Mouse (Mus musculus) liver, embryonic 11.5 days (tissue): ENCODE data around the gene Mt1. TPM values are rescaled to one million over a fixed set of nuclear protein-coding genes. Genes with fewer than 3 reads are reported as not detected.
A peak's percentile ranks its signal among the peaks of the same experiment; 100 is the strongest.
"Not testable (repeated sequence)": the region's sequence is repeated elsewhere in the genome, so short reads cannot be mapped to it uniquely, and the experiment has no call there.

Source experiments
- ATAC-seq: fragments of 200-750 bp; cut with Nextera tagmentation; replicated peaks from 2 replicates; pipeline ENCODE4 v1.8.0; 2017; ENCODE audit warnings: moderate number of reproducible peaks, mild to moderate bottlenecking, moderate TSS enrichment, moderate library complexity; ENCODE audit not compliant: low FRiP score
- DNase-seq: peaks from one replicate; pipeline ENCODE4 v3.0.0-alpha.2; 2017; ENCODE audit warnings: low spot score
- H3K27ac ChIP-seq: fragments of 300-500 bp; sonication (generic); 2 replicates; pipeline ENCODE4 v1.5.1; 2014; ENCODE audit warnings: mild to moderate bottlenecking, low read depth, low read length, control low read depth
- H3K27me3 ChIP-seq: fragments of 300-500 bp; sonication (generic); replicated peaks from 2 replicates; pipeline ENCODE4 v1.6.1; 2014; ENCODE audit warnings: low read length, mixed read lengths; ENCODE audit not compliant: control insufficient read depth, insufficient read depth
- H3K36me3 ChIP-seq: fragments of 300-500 bp; sonication (generic); 2 replicates; pipeline ENCODE4 v1.6.1; 2014; ENCODE audit warnings: mild to moderate bottlenecking, low read length, moderate library complexity, mixed read lengths; ENCODE audit not compliant: control insufficient read depth, insufficient read depth
- H3K4me1 ChIP-seq: fragments of 300-500 bp; sonication (generic); replicated peaks from 2 replicates; pipeline ENCODE4 v1.6.1; 2014; ENCODE audit warnings: low read length, mixed read lengths; ENCODE audit not compliant: control insufficient read depth, insufficient read depth
- H3K4me2 ChIP-seq: fragments of 300-500 bp; sonication (generic); 2 replicates; pipeline ENCODE4 v1.6.1; 2014; ENCODE audit warnings: mild to moderate bottlenecking, control low read depth, moderate library complexity
- H3K4me3 ChIP-seq: fragments of 300-500 bp; sonication (generic); 2 replicates; pipeline ENCODE4 v1.5.1; 2014; ENCODE audit warnings: low read depth, low read length, control low read depth
- H3K9ac ChIP-seq: fragments of 300-500 bp; sonication (generic); 2 replicates; pipeline ENCODE4 v1.6.1; 2014; ENCODE audit warnings: low read depth, low read length, control low read depth
- H3K9me3 ChIP-seq: fragments of 300-500 bp; sonication (generic); 2 replicates; pipeline ENCODE4 v1.6.1; 2016; ENCODE audit warnings: low read length, inconsistent platforms, mixed read lengths; ENCODE audit not compliant: control insufficient read depth
- WGBS: fragments of 180-500 bp; shearing (Covaris S2); extraction: QIAGEN DNeasy Blood & Tissue Kit; methylation state at CpG from one replicate; pipeline ENCODE4 v1.1.7; 2014; 5-methylcytosine and 5-hydroxymethylcytosine counted together
- polyA plus RNA-seq: library from polyadenylated mRNA; unstranded; fragments of >200 nt; fragmentation: Nextera tagmentation; extraction: Ambion mirVana; gene quantifications from 2 replicates; pipeline ENCODE4 v1.2.1, GENCODE M21; 2014

Mt1 gene
- polyA plus RNA-seq: 2,440 and 2,461 TPM in 2 replicates

DNA sequence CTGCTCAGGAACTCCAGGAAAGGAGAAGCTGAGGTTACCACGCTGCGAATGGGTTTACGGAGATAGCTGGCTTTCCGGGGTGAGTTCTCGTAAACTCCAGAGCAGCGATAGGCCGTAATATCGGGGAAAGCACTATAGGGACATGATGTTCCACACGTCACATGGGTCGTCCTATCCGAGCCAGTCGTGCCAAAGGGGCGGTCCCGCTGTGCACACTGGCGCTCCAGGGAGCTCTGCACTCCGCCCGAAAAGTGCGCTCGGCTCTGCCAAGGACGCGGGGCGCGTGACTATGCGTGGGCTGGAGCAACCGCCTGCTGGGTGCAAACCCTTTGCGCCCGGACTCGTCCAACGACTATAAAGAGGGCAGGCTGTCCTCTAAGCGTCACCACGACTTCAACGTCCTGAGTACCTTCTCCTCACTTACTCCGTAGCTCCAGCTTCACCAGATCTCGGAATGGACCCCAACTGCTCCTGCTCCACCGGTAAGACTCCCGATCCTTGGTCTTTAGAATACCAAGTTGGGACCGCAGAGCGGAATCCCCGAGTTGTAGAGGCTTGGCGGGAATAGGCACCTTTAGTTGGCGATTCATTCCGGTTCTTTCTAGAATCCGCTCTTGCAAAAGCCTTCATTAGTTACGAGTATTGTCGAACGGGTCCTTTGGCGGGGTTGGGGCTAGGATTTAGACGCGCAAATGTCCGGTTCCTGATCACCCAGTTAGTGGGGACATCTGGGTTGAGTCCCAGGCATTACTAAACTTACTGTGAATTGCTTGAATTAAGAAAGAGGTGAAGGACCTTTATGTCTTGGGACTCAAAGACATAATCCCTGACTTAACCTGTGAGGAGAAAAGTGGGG lies at the start of gene Mt1:
Gene Mt1, plus strand, starts transcription at position 226 of the 856 bp plus-strand sequence.
- peak; percentile 92 for DNase-seq
- Histone ChIP-seq H3K9me3 (no peaks in the 10 kb centered on the region), H3K4me2 (peak within 1 kb of the TSS; percentile 79), H3K4me3 (peak within 1 kb of the TSS; percentile 75), H3K27ac (peak within 1 kb of the TSS; percentile 94), H3K4me1 (peaks cover 26% of the 10 kb centered on the region), H3K9ac (peak within 1 kb of the TSS; percentile 91), H3K27me3 (peaks cover 26% of the 10 kb centered on the region), H3K36me3 (no peaks in the 10 kb centered on the region)
- WGBS: under 1% methylated on average over 50 of the region's 50 CpGs
- peak; percentile 90 for ATAC-seq

DNA sequence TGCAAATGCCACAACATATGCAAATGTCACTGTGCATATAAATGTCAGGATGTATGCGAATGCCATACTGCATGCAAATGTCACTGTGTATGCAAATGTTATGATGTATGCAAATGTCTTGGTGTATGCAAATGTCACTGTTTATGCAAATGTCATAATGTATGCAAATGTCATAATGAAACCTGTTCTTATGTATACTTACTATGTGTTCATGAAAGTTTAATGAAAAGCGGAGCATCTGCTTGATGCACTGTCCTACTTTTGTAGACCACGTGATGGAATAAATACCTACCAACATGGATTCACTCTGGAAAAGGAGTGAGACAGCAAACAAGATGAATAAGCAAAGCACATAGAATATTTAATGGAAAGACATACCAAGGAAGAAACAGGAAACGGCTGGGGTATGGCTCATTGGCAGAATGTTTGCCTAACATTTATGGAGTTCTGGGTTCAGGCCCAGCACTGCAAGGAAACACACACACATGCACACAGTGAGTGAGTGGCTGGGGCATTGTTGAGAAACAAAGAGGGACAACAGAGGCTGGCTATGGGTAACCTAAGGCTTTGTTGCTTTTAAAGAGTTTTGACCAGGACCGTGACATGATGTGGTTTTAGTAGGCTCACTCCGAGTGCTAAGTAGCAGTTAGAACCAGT lies 49.6 kb upstream of the Mt1 start:
- Histone ChIP-seq H3K4me3 (no peak overlapping the region), H3K27ac (no peak overlapping the region), H3K9me3 (no peaks in the 10 kb centered on the region), H3K9ac (no peak overlapping the region), H3K4me1 (no peaks in the 10 kb centered on the region), H3K27me3 (no peaks in the 10 kb centered on the region; the same call in 1 of the 2 replicates), H3K4me2 (no peak overlapping the region), H3K36me3 (no peaks in the 10 kb centered on the region)
- ATAC-seq: no peak
- 82% methylated on average over 6 of the region's 6 CpGs for WGBS
- DNase-seq: no peak

DNA sequence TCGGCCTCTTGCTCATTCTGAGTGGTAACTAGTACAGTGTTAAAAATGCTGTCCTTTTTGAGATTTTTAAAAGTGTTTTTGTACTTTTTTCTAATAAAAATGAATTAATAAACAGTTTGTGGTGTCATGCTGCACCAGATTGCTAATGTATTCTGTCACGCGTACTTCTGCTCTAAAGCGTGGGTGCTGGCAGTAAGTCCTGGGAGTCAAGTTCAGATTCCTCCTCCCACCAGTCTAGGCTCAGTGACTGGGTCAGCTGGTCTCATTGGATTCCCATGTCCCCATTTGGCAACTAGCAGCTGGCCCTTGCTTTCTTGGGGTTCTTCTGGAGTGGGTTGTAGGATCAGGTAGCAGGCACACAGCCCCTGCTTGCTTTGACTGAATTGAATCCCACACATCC lies 48.8 kb upstream of the Mt1 start:
- H3K27me3 ChIP-seq: no peaks in the 10 kb centered on the region; the same call in 1 of the 2 replicates
- 92% methylated on average over 4 of the region's 4 CpGs for WGBS
- H3K4me2 ChIP-seq: no peak overlapping the region
- no peak overlapping the region for H3K4me3 ChIP-seq
- peaks cover 4% of the 10 kb centered on the region; the same call in 1 of the 2 replicates for H3K4me1 ChIP-seq
- H3K27ac ChIP-seq: no peak overlapping the region
- ATAC-seq: no peak
- DNase-seq: no peak
- H3K9ac ChIP-seq: no peak overlapping the region
- H3K9me3 ChIP-seq: no peaks in the 10 kb centered on the region
- H3K36me3 ChIP-seq: no peaks in the 10 kb centered on the region

DNA sequence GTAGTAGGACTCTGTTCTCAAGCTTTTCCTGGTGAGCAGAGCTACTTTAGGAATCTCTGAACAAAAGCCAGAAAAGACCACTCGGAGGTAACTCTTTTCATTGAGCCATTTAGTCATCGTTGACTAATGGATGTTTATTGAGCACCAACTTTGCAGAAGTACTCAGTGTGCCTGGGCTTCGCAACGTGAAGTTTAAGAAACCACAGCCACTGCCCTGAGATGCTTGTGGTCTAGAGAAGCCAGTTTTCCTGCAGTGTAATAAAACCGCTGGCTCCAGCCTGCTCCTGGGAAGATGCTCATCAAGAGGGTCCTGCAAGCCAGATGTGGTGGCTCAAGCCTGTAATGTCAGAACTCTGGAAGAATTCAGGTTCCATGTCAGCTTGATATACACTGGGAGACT lies 46.8 kb upstream of the Mt1 start:
- Histone ChIP-seq H3K4me1 (peaks cover 4% of the 10 kb centered on the region; the same call in 1 of the 2 replicates), H3K27ac (no peak overlapping the region), H3K36me3 (no peaks in the 10 kb centered on the region), H3K9me3 (no peaks in the 10 kb centered on the region), H3K9ac (no peak overlapping the region), H3K4me3 (no peak overlapping the region), H3K27me3 (no peaks in the 10 kb centered on the region), H3K4me2 (no peak overlapping the region)
- DNase-seq (no peak), ATAC-seq (no peak)
- WGBS: 56% methylated on average over 5 of the region's 5 CpGs

DNA sequence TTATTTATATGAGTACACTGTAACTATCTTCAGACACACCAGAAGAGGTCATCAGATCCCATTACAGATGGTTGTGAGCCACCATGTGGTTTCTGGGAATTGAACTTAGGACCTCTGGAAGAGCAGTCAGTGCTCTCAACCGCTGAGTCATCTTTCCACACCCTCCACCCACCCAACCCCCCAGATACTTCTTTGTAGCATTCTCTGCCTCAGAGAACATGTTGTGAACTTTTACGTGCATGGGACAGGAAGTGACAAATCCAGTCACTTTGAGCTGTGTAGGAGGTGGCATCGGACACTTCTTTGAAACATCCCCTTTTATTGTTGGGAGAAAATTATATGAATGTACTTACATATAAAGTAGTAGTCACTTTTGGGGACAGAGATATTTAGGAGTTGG lies 44.3 kb upstream of the Mt1 start:
- 49% methylated on average over 3 of the region's 3 CpGs for WGBS
- not testable (repeated sequence) for ATAC-seq, H3K27ac ChIP-seq, H3K36me3 ChIP-seq, H3K4me2 ChIP-seq, H3K9me3 ChIP-seq, H3K9ac ChIP-seq, DNase-seq, H3K27me3 ChIP-seq, H3K4me3 ChIP-seq, H3K4me1 ChIP-seq

DNA sequence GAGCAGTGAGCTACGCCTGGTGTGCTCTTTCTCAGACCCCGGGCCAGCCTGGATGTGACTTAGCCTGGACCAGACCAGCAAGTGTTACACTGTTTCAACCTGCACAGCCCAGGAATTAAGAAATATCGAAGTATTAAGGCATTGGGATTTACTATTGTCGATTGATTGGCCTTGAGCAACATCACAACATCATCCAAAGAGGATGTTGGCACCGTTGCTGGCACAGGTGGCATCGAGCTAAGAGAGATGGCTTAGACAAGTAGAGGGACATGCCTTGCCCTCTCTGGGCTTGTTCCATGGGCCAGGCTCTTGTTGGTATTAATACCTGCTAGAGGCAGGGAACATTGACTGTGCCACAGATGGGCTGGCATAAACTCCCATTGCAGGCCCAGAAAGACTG lies 43.3 kb upstream of the Mt1 start:
- H3K36me3 ChIP-seq: no peaks in the 10 kb centered on the region
- H3K4me1 ChIP-seq: peaks cover 4% of the 10 kb centered on the region; the same call in 1 of the 2 replicates
- 86% methylated on average over 6 of the region's 6 CpGs for WGBS
- DNase-seq (no peak), ATAC-seq (no peak)
- H3K4me3 ChIP-seq: no peak overlapping the region
- H3K27me3 ChIP-seq: no peaks in the 10 kb centered on the region
- H3K9ac ChIP-seq: no peak overlapping the region
- H3K9me3 ChIP-seq: no peaks in the 10 kb centered on the region
- H3K4me2 ChIP-seq: no peak overlapping the region
- no peak overlapping the region for H3K27ac ChIP-seq

DNA sequence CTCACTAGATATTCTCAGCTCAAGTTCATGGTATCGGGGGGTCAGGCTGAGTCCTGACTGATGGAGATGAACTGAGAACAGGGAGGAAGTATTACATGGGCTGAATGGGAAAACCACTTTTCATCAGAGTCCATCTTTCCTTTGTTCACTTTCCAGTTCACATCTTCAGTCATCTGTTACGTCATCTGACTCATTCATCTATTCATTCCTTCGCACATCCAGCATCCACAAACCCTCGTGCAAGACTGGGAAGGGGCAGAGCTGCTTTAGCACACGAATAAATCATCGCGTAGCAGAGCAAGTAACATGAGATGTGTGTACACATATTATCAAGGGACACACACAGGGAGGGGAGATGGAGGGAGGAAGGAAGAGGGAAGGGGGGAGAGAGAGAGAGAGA lies 42.7 kb upstream of the Mt1 start:
- no peak overlapping the region for H3K4me3 ChIP-seq
- H3K9me3 ChIP-seq: no peaks in the 10 kb centered on the region
- H3K27me3 ChIP-seq: no peaks in the 10 kb centered on the region
- H3K4me2 ChIP-seq: no peak overlapping the region
- ATAC-seq (no peak), DNase-seq (no peak)
- H3K9ac ChIP-seq: no peak overlapping the region
- peaks cover 4% of the 10 kb centered on the region; the same call in 1 of the 2 replicates for H3K4me1 ChIP-seq
- no peak overlapping the region for H3K27ac ChIP-seq
- WGBS: 74% methylated on average over 7 of the region's 7 CpGs
- H3K36me3 ChIP-seq: no peaks in the 10 kb centered on the region

DNA sequence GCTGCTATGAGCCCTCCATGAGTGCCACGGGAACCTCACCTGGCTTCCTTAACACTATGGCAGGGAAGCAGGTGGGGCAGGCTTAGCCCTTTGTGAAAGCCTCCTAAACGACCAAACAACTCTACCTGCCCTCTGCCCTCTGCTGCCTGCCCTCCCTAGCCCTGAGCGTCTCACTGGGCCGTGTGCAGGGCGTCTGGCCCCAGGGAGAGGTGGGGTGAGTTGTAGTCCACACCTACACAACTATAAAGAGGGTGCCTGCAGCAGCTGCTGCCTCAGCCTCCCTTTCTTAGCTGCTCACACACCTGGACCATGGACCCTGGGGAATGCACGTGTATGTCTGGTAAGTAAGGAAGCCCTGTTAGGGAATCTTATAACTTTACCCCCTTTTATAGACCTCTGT lies 41.9 kb upstream of the Mt1 start, which contains the start of gene Mt4:
Gene Mt4, plus strand, starts transcription at position 265 of the 400 bp plus-strand sequence.
- Histone ChIP-seq H3K9me3 (no peaks in the 10 kb centered on the region), H3K27me3 (no peaks in the 10 kb centered on the region; the same call in 1 of the 2 replicates), H3K4me3 (no peak within 1 kb of the TSS), H3K36me3 (no peaks in the 10 kb centered on the region), H3K9ac (no peak within 1 kb of the TSS), H3K27ac (no peak within 1 kb of the TSS), H3K4me2 (no peak within 1 kb of the TSS), H3K4me1 (peaks cover 4% of the 10 kb centered on the region; the same call in 1 of the 2 replicates)
- no peak for ATAC-seq
- DNase-seq: no peak
- 53% methylated on average over 6 of the region's 6 CpGs for WGBS
